Mouse (Mus musculus): ENCODE results near the gene Dyrk1a.
"Not testable (repeated sequence)": the region's sequence is repeated elsewhere in the genome, so short reads cannot be mapped to it uniquely, and the experiment has no call there.

Gene Dyrk1a

GRCm38 (mm10) chr16:94641799-94642198, 72.0 kb downstream of the Dyrk1a start:
- DNase-seq, result no peak

- DNase-seq, result no peak
These were observed 77.3 kb downstream of the Dyrk1a start for GRCm38 (mm10) chr16:94647153-94647552.

- DNase-seq, result no peak
These were observed 78.1 kb downstream of the Dyrk1a start for GRCm38 (mm10) chr16:94647925-94648324.

- DNase-seq, result no peak
These were observed 80.1 kb downstream of the Dyrk1a start for GRCm38 (mm10) chr16:94649861-94650260.

GRCm38 (mm10) chr16:94652091-94652713, 82.4 kb downstream of the Dyrk1a start:
- DNase-seq, result no peak

GRCm38 (mm10) chr16:94655083-94655482, 85.3 kb downstream of the Dyrk1a start:
- DNase-seq, result no peak

GRCm38 (mm10) chr16:94656891-94657290, 87.1 kb downstream of the Dyrk1a start:
- DNase-seq, result no peak

- DNase-seq, result no peak
These were observed 89.6 kb downstream of the Dyrk1a start for GRCm38 (mm10) chr16:94659394-94659793.

- DNase-seq, result no peak
These were observed 90.4 kb downstream of the Dyrk1a start for GRCm38 (mm10) chr16:94660221-94660620.

- DNase-seq, result no peak
These were observed 97.7 kb downstream of the Dyrk1a start for GRCm38 (mm10) chr16:94667557-94667956.

- no peak for DNase-seq
These were observed 101.5 kb downstream of the Dyrk1a start for GRCm38 (mm10) chr16:94671313-94671712.

- DNase-seq, result no peak
These were observed 111.1 kb downstream of the Dyrk1a start for GRCm38 (mm10) chr16:94680924-94681323.

GRCm38 (mm10) chr16:94681760-94682159, 112.0 kb downstream of the Dyrk1a start:
- no peak for DNase-seq

- no peak for DNase-seq
These were observed 114.2 kb downstream of the Dyrk1a start for GRCm38 (mm10) chr16:94683960-94684359.

- DNase-seq, result no peak
These were observed 124.0 kb downstream of the Dyrk1a start for GRCm38 (mm10) chr16:94693687-94694305.

- DNase-seq, result no peak
These were observed 127.7 kb downstream of the Dyrk1a start for GRCm38 (mm10) chr16:94697553-94697952.

GRCm38 (mm10) chr16:94698234-94698633, 128.4 kb downstream of the Dyrk1a start:
- not testable (repeated sequence) for DNase-seq

- no peak for DNase-seq
These were observed 131.3 kb downstream of the Dyrk1a start for GRCm38 (mm10) chr16:94701141-94701540.

GRCm38 (mm10) chr16:94701971-94702370, 132.2 kb downstream of the Dyrk1a start:
- no peak for DNase-seq

- DNase-seq, result peak; percentile 51 to 74
These were observed 143.8 kb downstream of the Dyrk1a start for GRCm38 (mm10) chr16:94713480-94714094.

GRCm38 (mm10) chr16:94714483-94714882, 144.7 kb downstream of the Dyrk1a start:
- DNase-seq, result no peak

- DNase-seq, result no peak
These were observed 147.2 kb downstream of the Dyrk1a start for GRCm38 (mm10) chr16:94717051-94717450.

GRCm38 (mm10) chr16:94718919-94719318, 149.1 kb downstream of the Dyrk1a start:
- no peak for DNase-seq

GRCm38 (mm10) chr16:94719488-94719887, 149.7 kb downstream of the Dyrk1a start:
- no peak for DNase-seq

All from spleen, adult 18-20 months (tissue).